Mouse (Mus musculus) olfactory bulb, adult 2 months (tissue): ENCODE measurements around the gene Morf4l2. TPM values are rescaled to one million over a fixed set of nuclear protein-coding genes. Genes with fewer than 3 reads are reported as not detected.

ENCODE experiments used
- H3K27ac ChIP-seq: fragments of 200-500 bp; 2 replicates; pipeline ENCODE4 v1.5.1; 2012; ENCODE audit warnings: low read depth, low read length; ENCODE audit not compliant: insufficient read depth
- H3K4me1 ChIP-seq: fragments of 200-500 bp; 2 replicates; pipeline ENCODE4 v1.6.1; 2012; ENCODE audit warnings: low read length; ENCODE audit not compliant: control insufficient read depth, insufficient read depth
- H3K4me3 ChIP-seq: fragments of 200-500 bp; 2 replicates; pipeline ENCODE4 v1.5.1; 2012; ENCODE audit warnings: mild to moderate bottlenecking, low read depth, low read length, moderate library complexity; ENCODE audit not compliant: insufficient read depth
- CTCF ChIP-seq: fragments of 200-500 bp; IDR thresholded peaks from 2 replicates; pipeline ENCODE4 v1.5.1; 2012; ENCODE audit warnings: low read depth, mild to moderate bottlenecking, low read length, moderate library complexity; ENCODE audit not compliant: insufficient read depth
- POLR2A ChIP-seq: fragments of 200-500 bp; IDR thresholded peaks from 2 replicates; pipeline ENCODE4 v1.6.1; 2012; ENCODE audit warnings: mild to moderate bottlenecking, low read depth, low read length, moderate library complexity; ENCODE audit not compliant: insufficient read depth
- WGBS: fragments of 180-500 bp; shearing (Covaris S2); methylation state at CpG from one replicate; pipeline ENCODE4 v1.1.7; 2018; 5-methylcytosine and 5-hydroxymethylcytosine counted together
- polyA plus RNA-seq: library from polyadenylated mRNA; stranded (reverse); fragments of >200 nt; gene quantifications from 2 replicates; pipeline ENCODE4 v1.2.4, GENCODE M21; 2012; ENCODE audit warnings: low replicate concordance; ENCODE audit not compliant: missing spikeins, insufficient read depth, insufficient read length

The Morf4l2 gene
- polyA plus RNA-seq = 434 TPM in 1 of 2 replicates, not detected in the other

DNA sequence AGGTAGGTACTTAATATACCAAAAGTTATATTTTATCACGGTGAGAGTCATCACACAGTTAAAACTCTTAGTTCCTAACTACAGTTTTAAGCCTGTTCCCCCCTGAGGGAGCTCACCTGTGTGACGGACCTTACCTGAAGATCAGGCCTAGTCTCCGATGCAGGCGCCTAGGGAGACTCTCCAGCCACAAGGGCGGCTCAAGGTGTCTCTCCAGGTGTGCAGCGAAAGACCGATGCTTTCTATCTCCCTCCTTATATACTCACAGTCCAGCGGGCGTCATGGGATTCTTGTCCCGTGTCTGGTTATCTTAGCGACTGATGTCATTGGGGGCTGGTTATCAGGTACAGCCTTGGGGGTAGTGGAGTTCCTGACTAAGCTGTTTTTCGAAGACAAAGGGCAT lies at the start of gene Morf4l2:
Morf4l2 (minus strand) TSS at position 232 of the 400 bp plus-strand sequence.
- TF ChIP-seq CTCF (no peak), POLR2A (no peak)
- WGBS = 88% methylated on average over 12 of the region's 12 CpGs
- no peaks in the 10 kb centered on the region for H3K4me1 ChIP-seq
- peak within 1 kb of the TSS; percentile 91 for H3K27ac ChIP-seq
- peak within 1 kb of the TSS; percentile 60; the same call in 1 of the 2 replicates for H3K4me3 ChIP-seq

GRCm38 (mm10) chrX:136789446-136789845 lies 46.0 kb upstream of the Morf4l2 start:
- no peak for TF ChIP-seq POLR2A
- TF ChIP-seq CTCF = no peak
- Histone ChIP-seq H3K27ac (no peak overlapping the region), H3K4me3 (no peak overlapping the region), H3K4me1 (no peaks in the 10 kb centered on the region)
- WGBS = 95% methylated on average over 4 of the region's 4 CpGs

GRCm38 (mm10) chrX:136780041-136780440 lies 36.6 kb upstream of the Morf4l2 start, which contains the start of gene Glra4:
Gene Glra4, minus strand, starts transcription at chrX:136780141.
- H3K4me3 ChIP-seq = no peak within 1 kb of the TSS
- TF ChIP-seq CTCF (no peak), POLR2A (no peak)
- 66% methylated on average over 3 of the region's 3 CpGs for whole genome bisulfite sequencing
- no peak within 1 kb of the TSS for H3K27ac ChIP-seq
- no peaks in the 10 kb centered on the region for H3K4me1 ChIP-seq

DNA sequence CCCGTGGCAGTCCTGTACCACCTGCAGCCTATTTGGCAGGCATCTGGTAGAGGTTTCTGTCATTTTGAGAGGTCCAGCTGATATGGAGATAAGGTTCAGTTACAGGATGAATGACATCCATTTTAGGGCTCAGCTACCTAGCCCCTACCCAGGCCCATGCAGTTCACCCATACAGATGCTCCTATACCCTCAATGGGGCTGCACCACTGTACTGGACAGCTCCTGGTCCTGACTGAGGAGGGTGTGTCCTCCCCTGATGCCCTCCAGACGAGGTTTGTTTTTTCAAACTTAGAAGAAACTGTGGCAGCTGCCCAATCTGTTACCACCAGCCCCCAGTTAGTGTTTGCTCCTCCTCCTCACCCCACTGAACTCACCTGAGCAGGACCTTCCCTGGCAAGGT lies 35.8 kb upstream of the Morf4l2 start:
- 64% methylated on average over 2 of the region's 2 CpGs for WGBS
- TF ChIP-seq CTCF (no peak), POLR2A (no peak)
- Histone ChIP-seq H3K4me1 (no peaks in the 10 kb centered on the region), H3K27ac (no peak overlapping the region), H3K4me3 (no peak overlapping the region)

DNA sequence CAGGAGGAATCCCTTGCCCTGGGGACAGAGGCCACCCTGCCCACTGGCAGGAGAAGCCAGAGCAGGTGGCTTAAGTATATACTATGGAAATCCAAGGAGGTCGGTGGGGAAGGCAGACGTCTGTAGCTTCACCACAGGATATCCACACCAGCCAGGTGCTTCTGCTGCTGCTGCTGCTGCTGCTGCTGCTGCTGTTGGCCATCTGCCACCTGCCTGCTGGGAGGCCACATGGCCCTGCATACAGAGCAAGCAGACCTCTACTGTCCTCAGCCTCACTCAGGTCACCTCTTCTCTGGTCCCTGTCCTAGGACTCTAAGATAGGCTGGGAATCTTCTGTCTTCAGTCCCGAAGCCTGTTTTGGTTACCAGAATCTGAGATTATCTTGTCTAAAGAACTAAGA lies 34.6 kb upstream of the Morf4l2 start:
- 78% methylated on average over 3 of the region's 3 CpGs for WGBS
- TF ChIP-seq CTCF (no peak), POLR2A (no peak)
- no peak overlapping the region for H3K27ac ChIP-seq
- H3K4me1 ChIP-seq = no peaks in the 10 kb centered on the region
- H3K4me3 ChIP-seq = no peak overlapping the region

- H3K27ac ChIP-seq = no peak overlapping the region
- no peak for TF ChIP-seq CTCF
- TF ChIP-seq POLR2A = no peak
- no peak overlapping the region for H3K4me3 ChIP-seq
- 30% methylated on average over 1 of the region's 1 CpGs for WGBS
- H3K4me1 ChIP-seq = no peaks in the 10 kb centered on the region
Observed at GRCm38 (mm10) chrX:136773035-136773434, 29.5 kb upstream of the Morf4l2 start.

DNA sequence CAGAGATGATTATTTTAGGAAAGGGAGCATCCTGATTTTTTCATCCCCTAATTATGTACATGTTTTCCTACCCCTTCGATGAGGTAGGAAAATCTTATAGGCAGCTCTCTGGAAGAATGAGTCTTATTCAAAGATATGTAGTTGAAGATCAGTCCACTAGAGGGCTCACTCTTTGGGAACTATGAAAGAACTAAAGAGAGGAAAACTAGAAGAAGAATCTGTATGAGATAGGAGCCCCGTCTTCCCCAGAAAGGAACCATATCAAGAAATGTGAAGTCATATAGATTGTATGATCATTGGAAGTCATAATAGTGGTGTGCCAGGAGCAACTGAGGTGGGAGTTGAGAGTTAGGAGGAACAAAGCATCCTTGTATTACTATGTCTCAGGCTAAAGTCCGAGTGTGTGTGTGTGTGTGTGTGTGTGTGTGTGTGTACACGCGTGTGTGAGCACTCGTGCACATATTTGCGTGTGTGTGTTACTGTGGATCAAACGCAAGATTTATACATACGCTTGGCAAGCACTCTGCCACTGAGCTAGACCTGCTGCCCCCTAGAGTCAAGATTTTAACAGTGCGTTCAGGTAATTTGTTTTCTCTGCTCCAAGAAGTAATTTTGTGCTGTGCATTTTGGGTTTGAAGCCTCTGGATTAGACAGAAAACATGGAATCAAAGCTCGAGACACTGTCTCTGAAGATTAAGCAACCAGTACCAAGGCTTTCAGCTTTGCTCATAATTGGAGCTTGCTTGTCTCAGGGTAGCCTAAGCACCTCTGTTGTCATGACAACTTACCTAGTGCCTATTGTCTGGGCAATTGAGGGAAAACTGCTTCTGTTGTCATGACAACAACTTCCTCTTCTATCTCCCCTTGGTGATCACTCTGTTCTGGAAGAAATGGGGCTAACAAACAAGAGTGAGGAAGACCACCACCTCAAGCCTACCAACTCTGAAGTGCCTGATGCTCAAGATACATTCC lies 17.9 kb upstream of the Morf4l2 start:
- H3K4me1 ChIP-seq = no peaks in the 10 kb centered on the region
- H3K4me3 ChIP-seq = no peak overlapping the region; the same call in 1 of the 2 replicates
- no peak for TF ChIP-seq CTCF
- H3K27ac ChIP-seq = no peak overlapping the region
- WGBS = 42% methylated on average over 11 of the region's 11 CpGs

DNA sequence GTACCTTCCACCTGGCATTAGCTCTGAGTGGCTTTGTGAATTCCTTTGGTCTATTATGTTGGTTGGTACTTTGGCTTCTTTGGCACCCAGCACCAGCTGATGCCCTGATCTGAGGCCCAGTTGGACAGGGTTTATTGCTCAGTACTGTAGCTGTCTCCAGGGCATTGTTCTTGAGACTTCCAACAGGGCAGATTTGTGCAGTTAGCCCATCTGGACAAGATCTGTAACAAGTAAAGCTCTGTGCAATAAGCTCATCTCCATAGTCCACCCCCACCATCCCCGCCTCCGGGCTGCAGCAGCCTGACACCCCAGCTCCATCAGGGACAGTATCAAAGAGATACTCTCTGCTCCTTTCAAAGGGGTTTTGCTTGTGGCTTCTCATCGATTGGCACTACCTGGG lies 12.0 kb upstream of the Morf4l2 start:
- Histone ChIP-seq H3K4me3 (no peak overlapping the region), H3K27ac (no peak overlapping the region), H3K4me1 (no peaks in the 10 kb centered on the region)
- no peak for TF ChIP-seq CTCF
- TF ChIP-seq POLR2A = no peak
- WGBS = 88% methylated on average over 3 of the region's 3 CpGs

DNA sequence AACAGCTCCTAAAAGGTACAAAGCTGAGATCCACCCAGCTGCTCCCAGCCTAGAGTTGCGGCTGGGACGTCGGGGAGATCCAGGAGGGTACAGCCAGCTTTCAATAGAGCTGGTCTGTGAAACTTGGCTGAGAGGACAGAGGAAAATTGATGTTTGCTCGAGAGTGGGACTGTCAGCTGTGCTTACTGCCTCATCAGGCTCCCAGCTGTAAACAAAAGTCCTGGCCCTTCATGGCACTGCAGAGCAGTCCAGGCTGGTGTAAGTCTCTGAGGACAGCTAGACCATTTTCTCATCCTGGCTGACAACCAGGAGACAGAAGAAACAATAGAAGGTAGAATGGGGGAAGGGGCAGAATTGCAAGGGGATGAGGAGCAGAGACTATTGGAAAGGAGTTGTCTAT lies 5.8 kb upstream of the Morf4l2 start:
- no peak for TF ChIP-seq CTCF
- no peak for TF ChIP-seq POLR2A
- Histone ChIP-seq H3K4me3 (no peak overlapping the region), H3K27ac (no peak overlapping the region), H3K4me1 (no peaks in the 10 kb centered on the region)
- 54% methylated on average over 4 of the region's 4 CpGs for WGBS
